Mouse (Mus musculus): Measurements from ENCODE around the gene Gm10964. TPM values are rescaled to one million over a fixed set of nuclear protein-coding genes. Genes with fewer than 3 reads are reported as not detected.

The Gm10964 gene
- total RNA-seq (2021) = not detected in 2 replicates
- long read RNA-seq, experiment 1, partial matches to known transcripts = 0 of 3 reads
- long read RNA-seq, experiment 1, other reads (novel, unspliced or antisense) = 3 of 3 reads
- long read RNA-seq, experiment 2, partial matches to known transcripts = 0 of 1 reads
- long read RNA-seq, experiment 2, other reads (novel, unspliced or antisense) = 1 of 1 reads

DNA sequence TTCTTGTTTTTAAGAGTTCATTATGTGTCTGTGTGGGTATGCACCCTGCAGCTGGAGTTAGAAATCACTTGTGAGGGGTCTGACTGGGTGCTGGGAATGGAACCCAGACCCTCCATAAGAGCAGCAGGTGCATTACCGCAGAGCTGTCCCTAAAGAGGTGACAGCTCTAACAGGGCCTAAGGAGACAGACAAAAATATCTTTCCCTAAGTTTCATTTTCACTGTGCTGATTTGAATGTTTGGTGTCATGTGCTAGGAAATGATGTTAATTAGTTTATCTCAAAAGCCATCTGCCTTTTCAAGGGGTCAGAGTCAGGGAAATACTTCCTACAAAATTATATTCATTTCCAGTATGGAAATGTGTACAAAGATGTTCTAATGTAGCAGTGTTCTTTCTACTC is at the start of gene Gm10964:
TSS of gene Gm10964 (plus strand) at position 38 of the 400 bp plus-strand sequence.
- DNase-seq = no peak

DNA sequence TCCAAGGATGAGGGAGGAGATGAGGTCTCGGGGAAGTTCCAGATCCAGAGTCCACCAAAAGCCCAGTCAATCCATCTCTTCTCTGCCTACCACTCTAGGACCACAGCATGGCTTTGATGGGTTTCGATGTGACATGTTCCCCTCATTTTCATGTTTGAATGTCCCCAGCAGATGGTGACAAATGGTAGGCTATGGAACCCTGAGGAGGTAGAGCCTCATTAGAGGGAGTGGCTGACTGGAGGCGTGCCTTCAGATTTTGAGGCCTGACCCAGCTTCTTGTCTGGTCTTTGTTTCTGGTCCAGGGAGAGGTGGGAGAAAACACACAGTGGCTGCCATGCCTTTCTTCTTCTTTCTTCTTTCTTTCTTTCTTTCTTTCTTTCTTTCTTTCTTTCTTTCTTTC is 48.7 kb upstream of the Gm10964 start:
- no peak for DNase-seq

DNA sequence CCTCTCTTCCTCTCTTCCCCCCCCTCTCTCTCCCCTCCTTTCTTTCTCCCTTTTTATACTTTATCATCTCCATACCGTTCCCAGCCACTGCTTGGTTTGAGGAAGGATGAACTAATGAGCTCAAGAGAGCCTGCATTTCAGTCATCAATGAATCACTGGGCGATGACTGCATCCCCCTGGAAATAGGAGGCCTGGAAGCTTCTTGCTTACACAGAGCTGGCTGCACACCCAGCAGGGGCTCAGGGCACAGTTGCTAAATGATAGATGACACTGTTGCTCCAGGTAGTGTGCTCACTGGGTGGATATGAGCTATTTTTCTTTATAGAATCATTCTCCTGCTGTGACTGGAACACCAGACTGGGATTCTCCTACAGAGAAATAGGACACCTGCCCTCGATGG is 43.6 kb upstream of the Gm10964 start:
- no peak for DNase-seq

DNA sequence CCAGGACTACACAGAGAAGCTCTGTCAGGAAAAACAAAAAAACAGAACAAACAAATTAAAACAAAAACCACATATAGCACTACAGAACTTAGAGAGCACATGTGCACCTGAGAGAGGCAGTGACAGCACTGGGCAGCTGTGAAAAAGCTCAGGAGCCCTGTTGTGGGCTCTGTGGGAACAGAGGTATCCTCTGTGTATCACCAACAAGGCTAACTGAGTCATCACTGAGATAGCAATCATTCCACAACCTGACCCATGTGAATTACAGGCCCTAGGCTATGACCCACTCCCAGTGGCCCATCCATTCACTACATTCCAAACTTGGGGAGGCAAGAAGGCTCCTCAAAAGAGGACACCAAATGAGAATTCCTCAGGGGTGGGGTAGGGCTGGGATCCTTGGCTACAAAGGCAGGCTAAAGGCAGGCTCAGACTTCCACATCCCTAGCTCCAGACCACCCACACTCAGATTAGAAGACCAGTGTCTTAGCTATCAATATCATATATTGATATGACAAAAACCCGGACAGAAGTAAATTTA is 42.7 kb upstream of the Gm10964 start:
- DNase-seq = no peak

DNA sequence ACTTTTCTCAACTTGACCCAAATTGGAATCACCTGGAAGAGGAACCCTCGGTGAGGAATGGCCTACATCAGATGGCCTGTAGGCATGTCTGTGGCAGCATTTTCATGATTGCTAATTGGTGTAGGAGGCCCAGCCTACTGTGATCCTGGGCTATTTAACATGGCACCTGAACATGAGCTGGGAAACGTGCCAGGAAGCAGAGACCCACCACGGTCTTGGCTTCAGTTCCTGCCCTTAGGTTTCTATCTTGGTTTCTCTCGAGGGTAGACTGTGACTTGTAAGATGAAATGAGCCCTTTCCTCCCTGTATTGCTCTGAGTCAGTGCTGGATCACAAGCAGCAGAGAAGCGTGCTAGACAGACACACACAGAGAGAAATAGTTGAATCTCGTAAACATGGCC is 34.5 kb upstream of the Gm10964 start:
- DNase-seq = no peak

DNA sequence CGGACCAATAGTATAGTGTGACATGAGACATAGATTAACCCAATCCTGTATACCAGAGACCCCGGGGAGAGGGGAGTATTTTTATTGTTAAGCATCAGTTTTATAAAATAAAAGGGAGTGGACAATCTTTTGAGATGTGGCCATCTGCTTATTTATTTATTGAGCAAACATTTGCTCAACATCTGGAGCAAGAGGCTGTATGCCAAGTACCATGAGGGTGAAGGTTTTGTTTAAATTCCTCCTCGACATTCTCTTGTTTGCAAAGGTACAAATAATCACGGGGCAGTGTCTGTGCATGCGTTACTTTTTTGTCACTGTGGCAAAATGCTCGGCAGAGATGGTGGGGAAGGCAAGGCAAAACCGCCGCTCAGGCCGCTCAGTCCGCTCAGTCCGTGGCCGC is 33.7 kb upstream of the Gm10964 start:
- no peak for DNase-seq

DNA sequence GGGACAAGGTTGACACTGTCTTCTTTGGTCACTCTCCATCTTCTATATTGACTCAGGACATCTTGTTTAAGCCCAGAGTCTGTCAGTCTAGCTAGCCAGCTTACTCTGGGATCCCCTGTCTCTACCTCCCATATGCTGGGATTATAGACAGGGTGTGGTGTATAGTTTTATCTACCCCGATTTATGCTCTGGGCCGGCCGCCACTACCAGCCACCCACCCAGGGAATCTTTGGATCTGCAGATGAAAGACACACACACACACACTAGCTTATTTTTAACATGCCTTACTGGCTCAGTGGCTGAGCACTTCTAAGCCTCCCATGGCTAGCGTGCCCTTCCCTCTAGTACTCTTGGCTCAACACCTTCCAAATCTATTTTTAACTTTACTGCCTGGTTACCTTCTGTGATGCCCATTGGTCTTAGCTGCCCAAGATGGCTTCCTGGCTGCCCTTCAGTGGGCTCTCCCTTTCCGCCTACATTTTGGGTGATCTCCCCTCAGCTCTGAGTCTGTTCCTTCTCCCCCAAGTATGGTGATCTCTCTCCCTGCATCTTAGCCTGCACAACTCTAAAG is 29.6 kb upstream of the Gm10964 start:
- DNase-seq = no peak

DNA sequence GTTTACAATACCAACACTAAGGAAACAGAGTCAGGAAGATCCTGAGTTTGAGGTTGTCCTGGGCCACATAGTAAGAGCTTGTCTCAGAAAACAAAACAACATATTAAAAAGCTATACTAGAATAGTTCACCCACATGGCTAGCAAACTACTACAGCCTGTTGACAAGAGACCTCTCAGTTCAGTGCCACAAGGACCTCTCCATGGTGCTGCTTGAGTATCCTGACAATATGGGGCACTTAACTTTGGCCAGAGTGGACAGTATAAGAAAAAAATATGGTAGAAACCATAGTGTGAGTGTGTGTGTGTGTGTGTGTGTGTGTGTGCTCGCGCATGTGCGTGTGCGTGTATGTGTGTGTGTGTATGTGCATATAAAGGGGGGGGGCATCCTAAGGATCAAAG is 27.0 kb upstream of the Gm10964 start:
- DNase-seq = peak; percentile 32

DNA sequence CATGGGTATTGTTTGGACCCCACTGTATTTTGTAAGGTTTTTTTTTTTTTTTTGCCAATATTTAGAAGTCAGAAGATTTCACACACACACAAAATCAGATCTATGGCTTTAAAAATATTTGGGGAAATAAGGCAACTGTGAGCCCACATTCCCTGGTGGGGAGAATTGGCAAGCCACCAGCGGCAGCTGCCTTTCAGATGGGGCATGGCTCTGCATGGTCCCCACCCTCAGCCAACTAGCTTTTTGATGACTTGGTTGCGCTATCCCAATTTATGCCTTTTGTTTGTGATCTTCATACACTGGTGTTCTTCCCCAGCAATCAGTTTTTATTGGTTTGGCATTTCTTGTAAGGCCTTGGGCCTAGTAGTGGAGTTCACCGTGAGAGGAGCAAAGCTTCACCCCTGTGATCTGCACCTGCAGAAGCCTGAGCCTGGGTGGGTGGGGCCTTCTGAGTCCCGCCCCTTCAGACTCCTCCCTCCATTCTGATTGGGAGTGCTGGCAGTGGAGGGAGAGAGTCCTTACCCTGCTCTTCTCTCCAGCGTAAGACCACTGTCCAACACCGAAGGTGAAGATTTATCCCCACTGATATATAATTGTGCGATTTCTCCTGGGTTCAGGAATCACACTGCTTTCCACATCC is 24.8 kb upstream of the Gm10964 start:
- DNase-seq = no peak

DNA sequence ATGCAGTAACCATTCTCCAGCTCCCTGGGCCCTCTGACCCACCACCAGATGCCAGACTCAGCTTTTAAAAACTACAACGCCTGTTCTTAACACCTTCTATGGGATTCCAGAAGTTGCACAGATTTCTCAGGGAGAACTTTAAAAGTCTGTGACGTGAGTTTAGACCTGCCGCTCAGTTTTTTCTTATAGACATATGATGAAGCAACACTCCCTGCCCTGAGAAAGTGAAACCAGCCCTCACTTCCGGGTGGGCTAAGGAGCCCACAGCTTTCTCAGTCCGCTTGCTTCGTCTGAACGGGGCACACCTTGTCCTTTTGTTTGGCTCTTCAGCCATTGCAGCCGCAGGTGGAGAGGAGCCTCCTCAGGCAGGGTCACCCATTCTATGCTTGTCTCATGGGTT is 24.2 kb upstream of the Gm10964 start:
- DNase-seq = no peak

DNA sequence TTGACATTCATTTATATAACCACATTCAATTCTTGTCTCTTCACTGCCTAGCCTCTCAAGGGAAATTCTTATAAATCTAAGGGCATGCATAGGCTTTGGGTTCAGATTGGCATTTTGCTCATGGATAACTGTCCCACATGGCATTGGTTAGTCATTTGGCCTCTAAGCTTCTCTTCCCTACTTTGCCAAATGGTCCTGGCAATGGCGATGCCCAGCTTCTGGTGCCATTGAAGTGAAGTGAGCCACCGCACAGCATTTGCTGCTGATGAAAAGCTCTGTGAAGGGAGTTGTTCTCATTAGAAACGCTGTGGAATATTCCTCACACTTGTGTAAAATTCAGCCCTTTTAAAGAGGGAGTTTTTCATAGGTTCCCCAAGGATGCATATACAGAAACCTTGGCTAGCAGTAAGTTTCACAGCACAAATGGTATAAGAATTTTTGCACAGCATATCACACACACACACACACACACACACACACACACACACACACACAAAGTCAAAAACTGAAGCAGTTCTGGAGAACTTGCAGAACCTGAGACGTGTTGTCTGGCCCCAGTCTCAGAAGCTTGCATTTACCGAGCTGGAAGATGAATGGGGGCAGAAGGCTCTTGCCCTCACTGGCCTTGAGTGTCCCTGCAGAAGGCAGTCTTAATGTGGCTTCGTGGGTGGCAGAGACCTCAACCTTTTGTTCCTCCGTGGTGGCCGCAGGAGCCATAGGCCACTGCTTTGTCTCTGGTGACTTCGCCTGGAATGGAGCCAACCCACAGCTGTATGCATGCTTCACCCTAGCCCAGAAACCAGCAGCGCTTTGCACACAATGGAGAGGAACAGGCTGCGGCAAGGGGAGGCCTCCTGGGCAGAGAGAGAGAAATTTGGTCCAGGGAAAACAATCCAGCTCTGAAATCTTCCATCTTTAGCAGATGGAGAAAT is 23.1 kb upstream of the Gm10964 start:
- peak; percentile 52 for DNase-seq

DNA sequence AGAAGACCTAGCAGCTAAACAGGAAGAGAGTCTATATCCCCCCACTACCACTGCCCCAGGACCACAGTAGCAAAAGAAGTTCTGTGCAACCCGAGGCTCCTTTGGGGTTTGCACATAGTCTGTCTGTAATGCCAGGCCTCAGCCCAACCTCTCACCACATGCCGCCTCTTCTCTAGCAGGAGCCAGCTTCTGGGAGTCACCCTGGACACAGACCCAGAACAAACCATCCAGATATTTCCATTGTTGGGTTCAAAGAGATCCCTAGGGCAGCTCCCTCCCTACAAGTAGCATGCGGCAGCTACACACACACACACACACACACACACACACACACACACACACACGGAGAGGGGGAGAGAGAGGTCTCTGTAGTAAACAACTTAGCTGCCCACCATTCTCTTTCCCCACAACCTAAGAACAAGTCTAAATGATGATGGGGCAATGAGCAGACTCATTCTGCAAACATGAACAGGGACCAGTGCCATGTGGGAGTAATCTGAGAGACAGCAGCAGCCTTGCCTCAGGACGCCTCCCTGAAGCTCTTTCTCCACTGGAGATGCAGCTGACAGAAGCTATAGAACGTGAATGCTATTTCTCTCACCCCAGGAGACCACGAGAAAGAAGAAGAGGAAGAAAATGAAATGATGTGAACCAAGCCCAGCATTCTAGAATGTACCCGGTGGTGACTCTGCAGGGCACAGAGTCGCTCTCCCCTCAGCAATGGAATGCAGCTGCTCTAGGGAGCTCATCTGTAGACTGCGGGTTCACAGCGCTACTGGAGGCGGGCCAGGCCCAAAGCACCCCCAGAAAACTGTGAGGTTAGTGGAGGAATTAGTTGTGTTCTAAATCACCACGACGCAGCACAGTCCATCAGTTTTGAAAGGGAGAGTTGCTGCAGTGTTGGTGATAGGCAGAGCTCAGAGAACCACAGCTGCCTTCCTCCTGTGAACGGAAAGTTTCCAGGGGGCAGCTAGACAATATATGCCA is 22.1 kb upstream of the Gm10964 start:
- no peak for DNase-seq

DNA sequence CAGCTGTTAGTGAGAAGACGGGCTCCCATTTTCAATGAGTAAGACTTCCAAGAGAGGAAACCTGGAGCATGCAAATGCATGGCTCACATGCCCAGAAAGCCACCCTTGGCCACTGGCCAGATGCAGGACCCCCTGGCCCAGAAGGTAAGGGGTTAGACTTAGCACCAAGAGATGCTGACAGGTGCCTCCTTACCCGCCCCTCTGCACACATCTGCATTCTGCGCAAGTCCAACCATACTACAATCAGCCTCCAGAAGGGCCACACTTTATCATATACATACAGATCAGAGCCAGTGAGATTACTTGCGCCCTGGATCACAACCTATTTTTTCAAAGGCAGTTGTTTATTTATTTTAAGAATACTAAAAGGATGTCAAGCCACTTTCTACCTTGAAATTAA is 20.4 kb upstream of the Gm10964 start:
- no peak for DNase-seq

DNA sequence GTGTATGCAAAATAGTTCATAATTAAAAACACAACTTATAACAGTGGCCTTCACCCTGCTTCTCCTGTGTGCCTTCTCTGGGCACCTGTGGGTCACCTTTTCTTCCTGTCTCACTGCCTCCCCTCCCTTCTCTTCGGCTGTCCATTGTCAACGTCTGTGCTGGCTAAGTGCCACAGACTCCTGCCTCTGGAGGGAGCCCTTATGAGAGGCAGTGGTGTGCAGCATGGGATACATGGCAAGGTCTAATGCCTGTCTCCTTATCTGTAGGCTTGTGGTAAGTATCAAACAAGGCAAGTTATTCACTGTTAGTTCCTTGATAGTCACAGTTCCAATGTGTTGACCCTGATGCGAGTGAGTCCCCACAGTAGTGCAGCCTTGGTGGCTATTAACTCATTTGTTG is 15.0 kb upstream of the Gm10964 start:
- peak; percentile 14 for DNase-seq

DNA sequence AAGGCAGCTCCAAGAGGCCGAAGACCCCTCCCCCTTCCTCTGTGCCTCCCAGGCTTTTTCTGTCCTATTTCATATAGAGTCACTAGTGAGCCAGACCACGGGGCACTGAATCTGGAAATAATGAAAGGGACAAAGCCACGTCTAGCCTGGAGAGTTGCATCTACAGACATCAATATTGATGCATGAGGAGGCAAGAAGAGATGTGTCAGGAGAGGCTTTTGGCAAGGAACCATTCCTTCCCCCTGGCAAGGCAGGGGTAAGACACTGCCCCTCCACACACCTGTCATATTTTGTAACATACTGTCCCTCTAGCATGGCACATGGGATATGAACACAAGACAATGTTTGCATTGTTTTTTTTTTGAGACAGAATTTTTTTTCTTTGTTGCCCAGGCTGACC is 12.5 kb upstream of the Gm10964 start:
- DNase-seq = no peak

DNA sequence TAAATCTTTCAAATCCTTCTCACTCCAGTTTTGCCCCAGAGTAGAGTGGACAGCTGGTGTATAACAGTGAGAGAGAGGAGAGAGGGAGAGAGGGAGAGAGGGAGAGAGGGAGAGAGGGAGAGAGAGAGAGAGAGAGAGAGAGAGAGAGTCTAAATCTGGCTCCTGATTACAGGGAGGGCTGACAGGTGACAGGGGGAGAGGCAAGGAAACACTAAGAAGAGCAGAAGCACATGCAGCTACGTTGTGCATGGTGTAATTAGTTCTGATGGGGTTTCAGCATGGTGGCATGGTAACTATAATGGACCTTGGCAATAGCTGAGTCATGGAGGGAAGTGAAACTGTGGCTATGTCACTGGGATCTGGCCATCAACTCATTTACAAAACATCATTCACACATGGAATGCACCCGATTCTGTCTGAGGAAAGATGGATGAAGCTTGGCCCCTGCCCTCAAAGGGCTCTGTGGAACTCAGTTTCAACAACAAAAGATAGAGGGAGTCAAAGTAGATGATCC is 11.3 kb upstream of the Gm10964 start:
- DNase-seq = no peak

DNA sequence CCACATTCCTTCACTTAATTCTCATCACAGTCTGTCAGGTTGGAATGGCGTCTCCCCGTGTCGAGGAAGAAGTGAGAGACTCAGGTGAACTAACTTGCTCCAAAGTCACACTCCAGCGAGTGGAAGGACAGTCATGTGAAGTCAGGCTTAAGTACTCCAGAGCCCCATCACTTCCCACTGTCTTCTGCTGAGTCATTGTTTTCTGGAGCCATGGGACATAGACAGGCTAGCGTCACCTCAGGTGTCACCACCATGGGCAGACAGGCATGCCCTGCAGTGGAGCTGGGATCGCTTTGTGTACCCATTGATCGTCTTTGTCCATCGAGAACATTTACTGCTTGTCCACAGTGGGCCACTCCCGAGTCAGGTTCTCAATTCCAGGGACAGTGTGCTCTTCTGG is 9.3 kb upstream of the Gm10964 start:
- DNase-seq = no peak

DNA sequence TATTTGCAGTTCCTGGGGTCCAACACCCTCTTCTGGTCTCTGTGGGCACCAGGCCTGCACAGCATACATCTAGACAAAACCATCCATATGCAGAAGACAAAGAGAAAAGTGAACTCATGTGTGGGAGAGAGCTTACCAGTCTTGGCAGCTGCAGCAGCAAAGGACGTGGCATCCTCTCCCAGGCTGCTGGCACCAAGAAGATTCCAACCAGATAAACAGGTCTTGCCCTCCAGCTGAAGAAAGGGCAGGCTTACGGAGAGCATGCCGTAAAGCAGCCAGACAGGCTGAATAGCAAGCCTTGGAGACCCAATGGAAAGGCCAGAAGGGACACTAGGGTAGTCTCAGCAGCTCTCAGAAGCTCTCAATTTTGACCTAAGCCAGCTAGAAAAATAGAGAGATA is 7.0 kb upstream of the Gm10964 start:
- no peak for DNase-seq

DNA sequence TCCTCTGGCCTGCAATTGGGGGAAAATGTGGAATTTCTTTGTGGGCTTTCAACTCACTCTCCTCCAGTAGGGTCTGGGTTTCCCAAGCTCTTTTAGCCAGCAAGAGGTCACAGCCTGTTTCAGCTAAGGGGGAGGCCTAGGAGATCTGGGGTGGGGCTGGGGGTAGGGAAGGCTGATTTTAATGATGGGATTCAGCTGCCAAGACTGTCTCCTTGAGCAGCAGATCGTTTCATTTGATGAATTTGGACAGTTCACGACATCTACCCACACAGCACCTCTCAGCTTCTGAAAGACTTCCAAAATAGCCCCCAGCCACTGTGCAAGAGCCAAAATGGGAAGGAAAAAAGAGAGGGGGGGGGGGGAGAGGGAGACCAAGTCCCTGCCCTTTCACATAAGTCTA is 6.0 kb upstream of the Gm10964 start:
- DNase-seq = no peak

DNA sequence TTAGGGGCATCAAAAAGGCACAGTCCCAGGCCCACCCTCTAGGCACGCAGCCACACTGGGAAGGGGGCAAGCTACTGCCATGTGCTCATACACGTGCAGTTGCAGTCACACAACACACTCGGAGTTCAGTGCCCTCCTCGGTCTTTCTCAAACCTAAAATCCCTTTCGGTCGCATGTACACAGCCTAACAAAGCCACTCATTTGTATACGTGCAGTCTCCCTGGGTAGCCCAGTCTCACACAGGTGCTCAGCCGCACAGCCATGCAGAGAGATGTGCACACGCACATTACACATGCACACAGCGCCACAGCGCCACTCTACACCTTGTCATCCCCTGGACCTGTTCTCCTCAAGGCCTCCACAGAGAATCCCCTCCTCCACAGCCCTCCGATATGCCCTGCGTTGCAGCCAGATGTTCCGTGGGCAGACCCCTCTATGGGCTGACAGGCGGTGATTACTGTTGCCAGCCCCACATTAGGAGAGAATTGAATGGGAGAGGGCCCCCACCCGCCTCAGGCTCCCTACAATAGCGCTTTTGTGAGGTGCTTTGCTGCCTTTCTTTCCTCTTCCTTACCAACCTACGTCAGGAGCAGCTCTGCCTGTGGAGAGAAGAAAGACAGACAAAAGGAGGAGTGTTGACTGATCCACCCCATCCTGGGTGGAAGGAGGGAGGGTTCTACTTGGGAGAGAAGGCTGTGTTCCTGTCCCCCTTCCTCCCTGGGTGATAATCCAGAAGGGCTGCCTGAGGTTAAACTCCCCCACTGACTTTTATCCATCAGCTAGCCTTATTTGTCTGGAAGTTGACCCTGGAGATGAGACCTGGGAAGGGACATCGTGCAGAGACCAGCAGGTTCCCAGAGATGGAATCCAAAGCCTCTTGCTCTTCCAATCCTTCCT is 5.1 kb upstream of the Gm10964 start:
- no peak for DNase-seq
